Mouse (Mus musculus) activated CD4-positive, CD25-positive, alpha-beta regulatory T cell, adult 4 months (primary cell): ENCODE measurements at regions not wholly inside any gene's neighbourhood (a gene's known extent, or its start where the extent isn't known, plus 50 kb on each side); places are given as distances from the start of the nearest gene placed in this dataset.

Experiments
- ATAC-seq: one replicate; pipeline ENCODE4 v1.8.0; 2017

GRCm38 (mm10) chr15:93783736-93784135, 188.0 kb upstream of the Prickle1 start:
- no peak for ATAC-seq

- ATAC-seq, result no peak
Measured at GRCm38 (mm10) chr15:93775199-93775745, 179.6 kb upstream of the Prickle1 start.

- no peak for ATAC-seq
Measured at GRCm38 (mm10) chr15:93774340-93774739, 178.6 kb upstream of the Prickle1 start.

- no peak for ATAC-seq
Measured at GRCm38 (mm10) chr15:93766981-93767380, 171.3 kb upstream of the Prickle1 start.

GRCm38 (mm10) chr15:93763047-93763446, 167.4 kb upstream of the Prickle1 start:
- ATAC-seq, result no peak

- ATAC-seq, result no peak
Measured at GRCm38 (mm10) chr15:93758204-93758836, 162.6 kb upstream of the Prickle1 start.

GRCm38 (mm10) chr15:93755989-93756388, 160.3 kb upstream of the Prickle1 start:
- ATAC-seq, result peak; percentile 37

GRCm38 (mm10) chr15:93751817-93752216, 156.1 kb upstream of the Prickle1 start:
- no peak for ATAC-seq

- peak; percentile 93 for ATAC-seq
Measured at GRCm38 (mm10) chr15:93750953-93751352, 155.3 kb upstream of the Prickle1 start.

GRCm38 (mm10) chr15:93744191-93744945, 148.7 kb upstream of the Prickle1 start:
- no peak for ATAC-seq

GRCm38 (mm10) chr15:93733731-93734510, 138.2 kb upstream of the Prickle1 start:
- ATAC-seq, result no peak

GRCm38 (mm10) chr15:93732825-93733224, 137.1 kb upstream of the Prickle1 start:
- ATAC-seq, result no peak

GRCm38 (mm10) chr15:93731161-93731560, 135.5 kb upstream of the Prickle1 start:
- ATAC-seq, result no peak

GRCm38 (mm10) chr15:93715443-93715842, 119.8 kb upstream of the Prickle1 start:
- ATAC-seq, result no peak

- ATAC-seq, result no peak
Measured at GRCm38 (mm10) chr15:93713428-93713827, 117.7 kb upstream of the Prickle1 start.

GRCm38 (mm10) chr15:93712594-93712993, 116.9 kb upstream of the Prickle1 start:
- peak; percentile 96 for ATAC-seq

- ATAC-seq, result no peak
Measured at GRCm38 (mm10) chr15:93711150-93711784, 115.6 kb upstream of the Prickle1 start.

GRCm38 (mm10) chr15:93710493-93711149, 114.9 kb upstream of the Prickle1 start:
- no peak for ATAC-seq

- no peak for ATAC-seq
Measured at GRCm38 (mm10) chr15:93706366-93706930, 110.8 kb upstream of the Prickle1 start.

GRCm38 (mm10) chr15:93705651-93706050, 110.0 kb upstream of the Prickle1 start:
- ATAC-seq, result no peak

- no peak for ATAC-seq
Measured at GRCm38 (mm10) chr15:93705109-93705508, 109.4 kb upstream of the Prickle1 start.

GRCm38 (mm10) chr15:93701017-93701416, 105.3 kb upstream of the Prickle1 start:
- no peak for ATAC-seq
